Mouse (Mus musculus): ENCODE measurements around the gene Vmn1r24. TPM values are rescaled to one million over a fixed set of nuclear protein-coding genes. Genes with fewer than 3 reads are reported as not detected.

The Vmn1r24 gene
- not detected for polyA plus RNA-seq (2014; fragmentation: Illumina TruSeq; extraction: RNeasy Lipid Tissue Mini Kit (QIAGEN cat#74804); ENCODE audit: low read depth, low replicate concordance)

GRCm38 (mm10) chr6:57961403-57961802, at the start of gene Vmn1r24:
Vmn1r24 (minus strand) TSS chr6:57961503.

GRCm38 (mm10) chr6:57980710-57981109, 19.4 kb upstream of the Vmn1r24 start, which contains the start of gene Vmn1r25:
Vmn1r25 (minus strand) TSS chr6:57980810.

GRCm38 (mm10) chr6:57926738-57927137, 34.6 kb downstream of the Vmn1r24 start, which contains the start of gene Vmn1r23:
Vmn1r23 (minus strand) TSS chr6:57926838.

GRCm38 (mm10) chr6:57907928-57908327, 53.4 kb downstream of the Vmn1r24 start, which contains the start of gene Vmn1r22:
Vmn1r22 (minus strand) TSS chr6:57908028.

Other genes starting within 250 kb of the Vmn1r24 start
- 3.0 TPM for gene Vopp1, start 136.3 kb downstream of the Vmn1r24 start, polyA plus RNA-seq (2014; fragmentation: Illumina TruSeq; extraction: RNeasy Lipid Tissue Mini Kit (QIAGEN cat#74804); ENCODE audit: low read depth, low replicate concordance)
- gene Vmn1r21, start 111.2 kb downstream of the Vmn1r24 start, polyA plus RNA-seq (2014; fragmentation: Illumina TruSeq; extraction: RNeasy Lipid Tissue Mini Kit (QIAGEN cat#74804); ENCODE audit: low read depth, low replicate concordance): not detected
- gene Vmn1r22, start 53.5 kb downstream of the Vmn1r24 start, polyA plus RNA-seq (2014; fragmentation: Illumina TruSeq; extraction: RNeasy Lipid Tissue Mini Kit (QIAGEN cat#74804); ENCODE audit: low read depth, low replicate concordance): not detected
- not detected for gene Vmn1r23, start 34.7 kb downstream of the Vmn1r24 start, polyA plus RNA-seq (2014; fragmentation: Illumina TruSeq; extraction: RNeasy Lipid Tissue Mini Kit (QIAGEN cat#74804); ENCODE audit: low read depth, low replicate concordance)
- not detected for gene Vmn1r25, start 19.3 kb upstream of the Vmn1r24 start, polyA plus RNA-seq (2014; fragmentation: Illumina TruSeq; extraction: RNeasy Lipid Tissue Mini Kit (QIAGEN cat#74804); ENCODE audit: low read depth, low replicate concordance)
- not detected for gene Vmn1r26, start 53.7 kb upstream of the Vmn1r24 start, polyA plus RNA-seq (2014; fragmentation: Illumina TruSeq; extraction: RNeasy Lipid Tissue Mini Kit (QIAGEN cat#74804); ENCODE audit: low read depth, low replicate concordance)

Measured in liver, adult 10 weeks (tissue).